Mouse (Mus musculus) bone marrow, adult 2 months (tissue): ENCODE data around the gene Palm.

Experiments
- CTCF ChIP-seq: fragments of 200-500 bp; IDR thresholded peaks from 2 replicates; pipeline ENCODE4 v1.5.1; 2011; ENCODE audit warnings: low read length, control low read depth; ENCODE audit not compliant: control insufficient read depth, insufficient read depth
- POLR2A ChIP-seq: fragments of 200-500 bp; IDR thresholded peaks from 2 replicates; pipeline ENCODE4 v1.6.1; 2011; ENCODE audit warnings: low read depth, mild to moderate bottlenecking, control low read depth, low read length, borderline replicate concordance; ENCODE audit not compliant: control insufficient read depth

GRCm38 (mm10) chr10:79836918-79837317 is 43.5 kb downstream of the Palm start:
- TF ChIP-seq CTCF (0 out of 2 replicates have a peak, but pooled peaks have one; percentile 4), POLR2A (no peak)
